Mouse (Mus musculus) layer of hippocampus, postnatal 36 days (tissue): ENCODE data around the gene BC048403. TPM values are rescaled to one million over a fixed set of nuclear protein-coding genes. Genes with fewer than 3 reads are reported as not detected.
"Not testable (repeated sequence)": the region's sequence is repeated elsewhere in the genome, so short reads cannot be mapped to it uniquely, and the experiment has no call there.

Experiments used
- DNase-seq, 2 experiments: peaks; one replicate each; pipeline ENCODE4 v3.0.0; 2022
- total RNA-seq, 2 experiments: library from RNA; stranded (reverse); gene quantifications; 2 replicates each; pipeline ENCODE4 v1.2.3; 2021

Gene BC048403
- total RNA-seq, 2 experiments from 2014 or later, result 8.6 to 8.8 TPM

DNA sequence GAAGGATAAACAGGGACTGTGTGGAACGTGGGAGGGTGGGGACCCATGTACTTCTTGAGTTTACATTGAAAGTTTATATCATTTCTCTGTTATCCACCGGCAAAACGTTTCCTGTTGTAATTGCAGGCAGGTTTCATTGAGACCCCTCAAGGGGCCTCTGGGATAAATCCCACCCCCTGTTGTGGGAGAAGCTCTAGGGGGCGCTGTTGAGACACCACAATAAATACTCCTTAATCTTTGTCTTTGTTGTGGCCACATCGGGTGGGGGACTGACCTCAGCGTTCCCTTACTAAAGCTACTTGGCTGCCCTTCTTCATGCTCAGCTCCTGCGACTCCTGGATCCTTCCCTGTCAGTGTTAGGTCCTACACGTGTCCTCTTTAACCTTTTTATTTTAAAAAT, 19.4 kb downstream of the BC048403 start:
- no peak for DNase-seq

GRCm38 (mm10) chr10:121762141-121762540, 22.4 kb downstream of the BC048403 start:
- DNase-seq, result no peak

DNA sequence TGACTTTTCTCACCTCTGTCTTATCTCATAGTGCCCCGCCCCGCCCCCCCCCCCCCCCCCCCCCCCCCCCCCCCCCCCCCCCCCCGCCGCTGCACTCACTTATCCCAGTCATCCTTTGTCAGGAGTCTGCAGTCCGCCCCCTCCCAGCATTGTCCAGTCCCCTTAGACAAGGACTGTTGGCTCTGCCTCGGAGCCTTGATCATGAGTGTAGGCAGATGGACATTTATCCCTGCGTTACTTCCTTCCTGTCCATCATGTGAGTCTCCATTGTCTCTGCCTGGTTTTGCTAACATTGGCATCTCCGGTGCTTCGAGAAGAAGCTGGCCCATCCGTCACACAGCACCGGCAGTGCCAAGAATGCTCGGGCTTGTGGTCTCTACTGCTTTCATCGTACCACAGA, 23.5 kb downstream of the BC048403 start:
- DNase-seq, result no peak

GRCm38 (mm10) chr10:121764469-121765173, 24.9 kb downstream of the BC048403 start:
- no peak for DNase-seq

DNA sequence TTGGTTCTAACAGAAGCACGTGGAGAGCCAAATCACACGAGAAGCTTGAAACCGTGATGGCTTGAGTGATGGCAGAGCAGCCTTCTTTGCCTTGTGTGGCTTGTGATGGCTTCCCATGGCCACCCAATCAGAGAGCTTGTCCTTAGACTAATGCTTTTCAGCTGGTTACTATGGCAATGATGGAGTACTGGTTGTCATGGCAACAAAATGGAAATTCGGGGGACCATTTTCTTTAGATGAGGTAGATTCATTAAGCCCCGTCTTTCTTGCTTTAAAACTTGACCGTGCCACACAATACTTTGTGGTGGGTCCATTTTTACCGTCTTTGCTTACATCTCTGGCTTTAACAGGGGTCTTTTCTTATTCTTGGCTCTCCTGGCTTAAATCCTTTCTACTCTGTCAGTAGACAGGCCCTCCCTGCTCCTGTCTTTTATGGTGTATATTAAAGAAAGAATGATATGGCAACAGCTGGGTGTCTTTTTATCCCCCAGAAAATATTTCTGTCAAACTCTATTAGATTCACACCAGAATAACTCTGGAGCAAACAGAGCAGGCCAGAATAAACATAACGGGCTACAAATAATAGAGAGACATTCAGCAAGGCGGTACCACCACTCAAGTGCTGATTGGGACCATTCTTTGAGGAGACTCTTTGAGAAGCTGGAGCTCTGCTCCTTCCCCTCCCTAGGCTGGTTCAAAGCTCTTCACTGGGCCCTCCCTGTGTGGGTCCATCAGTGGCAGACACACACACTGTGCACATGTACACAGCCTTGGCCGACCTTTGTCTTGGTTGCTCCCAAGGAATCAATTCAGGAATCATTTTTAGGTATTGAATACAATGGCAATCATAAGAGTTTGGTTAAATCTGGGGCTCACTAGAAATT, 25.7 kb downstream of the BC048403 start:
- DNase-seq, result peak in 1 of 2 experiments; percentile 7

DNA sequence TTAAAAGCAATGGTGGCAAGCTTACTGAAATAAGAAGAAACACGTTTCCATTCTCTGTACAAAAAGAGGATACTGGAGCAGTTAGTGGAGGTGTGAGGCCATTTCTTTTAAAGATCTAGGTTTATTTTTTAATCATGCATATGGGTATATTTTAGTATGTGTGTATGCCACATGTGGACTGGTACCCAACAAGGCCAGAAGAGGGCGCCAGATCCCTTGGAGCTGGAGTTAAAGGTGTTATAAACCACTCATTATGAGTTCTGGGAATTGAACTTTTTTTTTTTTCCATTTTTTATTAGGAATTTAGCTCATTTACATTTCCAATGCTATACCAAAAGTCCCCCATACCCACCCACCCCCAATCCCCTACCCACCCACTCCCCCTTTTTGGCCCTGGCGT, 27.6 kb downstream of the BC048403 start:
- not testable (repeated sequence) for DNase-seq

DNA sequence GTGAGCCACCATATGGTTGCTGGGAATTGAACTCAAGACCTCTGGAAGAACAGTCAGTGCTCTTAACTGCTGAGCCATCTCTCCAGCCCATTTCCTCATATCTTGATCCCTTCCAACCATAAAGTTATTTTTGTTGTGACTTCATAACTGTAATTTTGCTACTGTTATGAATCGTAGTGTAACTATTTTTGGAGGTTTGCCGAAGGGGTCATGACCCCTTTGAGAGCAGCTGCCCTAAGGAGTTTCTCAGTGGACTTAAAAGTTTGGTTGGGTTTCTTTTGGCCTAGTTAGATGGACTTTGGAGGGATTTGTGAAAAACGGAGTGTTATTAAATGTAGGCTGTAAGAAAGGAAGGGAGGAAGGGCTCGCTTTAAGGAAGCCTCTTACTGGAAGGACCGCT, 30.0 kb downstream of the BC048403 start:
- DNase-seq, result no peak

- DNase-seq, result no peak
Measured at GRCm38 (mm10) chr10:121770624-121771577, 31.2 kb downstream of the BC048403 start.

- DNase-seq, result no peak
Measured at GRCm38 (mm10) chr10:121773813-121774212, 34.1 kb downstream of the BC048403 start.

- DNase-seq, result no peak
Measured at GRCm38 (mm10) chr10:121775990-121776389, 36.3 kb downstream of the BC048403 start.

GRCm38 (mm10) chr10:121781159-121781558, 41.4 kb downstream of the BC048403 start:
- no peak for DNase-seq

DNA sequence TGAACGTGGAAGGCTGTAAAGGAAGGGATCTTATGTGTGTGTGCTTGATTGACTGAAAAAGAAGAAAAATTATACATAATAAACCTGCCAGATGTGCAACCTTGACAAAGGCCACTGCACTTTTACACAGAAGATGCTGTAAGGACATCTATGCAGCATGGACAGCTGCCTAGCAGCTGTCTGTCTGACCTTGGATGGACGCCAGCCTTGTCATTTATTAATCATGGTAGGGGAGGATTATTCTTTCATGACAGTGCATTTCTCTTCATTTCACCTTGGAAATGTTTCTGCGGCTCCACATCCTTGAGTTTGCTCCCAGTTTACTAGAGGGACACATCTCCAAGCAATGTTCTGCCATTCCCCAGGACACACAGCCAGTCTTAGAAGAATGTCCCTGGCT, 48.8 kb downstream of the BC048403 start:
- DNase-seq, result no peak

GRCm38 (mm10) chr10:121790078-121790477, 50.3 kb downstream of the BC048403 start:
- DNase-seq, result no peak

DNA sequence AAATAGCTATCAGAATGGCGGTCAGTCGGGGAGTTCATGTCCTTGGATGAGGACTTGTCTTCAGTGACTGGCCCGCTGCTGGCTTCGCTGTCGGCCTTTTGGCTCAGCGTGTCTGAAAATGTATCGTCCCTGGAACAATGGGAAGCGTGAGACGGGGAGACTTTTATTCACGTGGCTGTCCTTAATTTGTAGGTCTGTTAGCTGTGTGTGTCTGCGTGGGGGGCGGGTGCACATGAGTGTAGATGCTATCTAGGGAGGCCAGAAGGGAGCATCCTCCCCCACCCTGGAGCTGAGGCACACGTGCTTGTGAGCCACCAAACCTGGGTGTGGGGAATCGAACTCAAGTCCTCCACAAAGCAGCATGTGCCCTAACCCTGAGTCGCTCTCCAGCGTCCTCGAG, 52.9 kb downstream of the BC048403 start:
- DNase-seq, result no peak

DNA sequence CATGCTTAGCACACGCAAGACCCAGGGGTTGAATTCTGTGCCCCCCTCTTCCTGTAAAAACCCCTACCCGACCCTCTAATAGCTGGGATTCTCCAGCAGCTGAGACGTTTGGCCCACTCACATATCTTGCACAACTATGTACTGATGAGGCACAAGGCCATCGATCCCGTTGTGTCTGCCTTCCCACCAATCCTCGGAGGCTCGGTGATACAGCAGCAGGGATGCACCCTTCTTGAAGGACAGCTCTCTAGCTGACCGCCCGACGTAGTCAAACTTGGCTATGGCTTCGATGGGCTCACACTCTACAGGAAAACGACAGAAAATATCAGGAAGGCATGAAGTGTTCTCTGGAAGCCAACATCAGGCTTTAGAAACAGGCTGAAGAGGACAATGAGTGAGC, 54.7 kb downstream of the BC048403 start:
- no peak for DNase-seq

DNA sequence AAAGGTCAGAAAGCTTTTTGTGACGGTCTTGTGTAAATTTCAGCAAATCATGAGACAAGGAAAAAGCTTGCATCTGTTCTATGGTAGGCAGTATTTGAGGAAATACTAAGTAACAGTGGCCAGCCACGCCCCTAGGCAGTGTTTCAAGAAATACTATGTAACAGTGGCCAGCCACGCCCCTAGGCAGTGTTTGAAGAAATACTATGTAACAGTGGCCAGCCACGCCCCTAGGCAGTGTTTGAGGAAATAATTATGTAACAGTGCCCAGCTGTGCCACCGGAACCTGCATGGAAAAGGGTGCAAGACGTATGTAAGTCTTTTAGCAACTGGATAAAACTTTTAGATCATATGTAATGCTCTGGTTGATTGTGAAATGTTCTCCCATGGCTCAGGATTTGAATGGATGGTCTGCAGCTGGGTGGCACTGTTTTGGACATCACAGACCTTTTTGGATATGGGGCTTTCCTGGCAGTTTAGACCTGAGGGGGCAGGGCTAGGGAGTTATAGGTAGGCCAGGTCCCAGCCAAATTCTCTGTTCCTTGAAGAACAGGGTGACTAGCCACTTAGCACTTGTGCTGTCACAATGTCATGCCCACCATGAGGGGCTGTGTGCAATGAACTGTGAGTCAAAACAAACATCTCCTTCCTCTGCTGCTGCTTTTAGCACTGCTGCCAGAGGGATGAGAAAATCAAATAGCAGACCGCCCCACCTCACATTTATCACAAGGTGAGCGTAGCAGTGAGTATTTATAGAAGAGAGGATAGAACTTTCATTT, 56.5 kb downstream of the BC048403 start:
- DNase-seq, result no peak

- no peak for DNase-seq
Measured at GRCm38 (mm10) chr10:121800041-121800440, 60.3 kb downstream of the BC048403 start.
